Mouse (Mus musculus): ENCODE measurements around the gene Gm49321. TPM values are rescaled to one million over a fixed set of nuclear protein-coding genes. Genes with fewer than 3 reads are reported as not detected.
A peak's percentile ranks its signal among the peaks of the same experiment; 100 is the strongest.

Gene Gm49321
- polyA plus RNA-seq, 1 experiment from 2014 or later: 26.7 TPM

- no peak overlapping the region for H3K4me2 ChIP-seq (replicated peaks)
- H3K36me3 ChIP-seq: peaks cover 26% of the 10 kb centered on the region
- no peaks in the 10 kb centered on the region for H3K9me3 ChIP-seq
- H3K27me3 ChIP-seq: no peaks in the 10 kb centered on the region
- no peak overlapping the region for H3K9ac ChIP-seq (replicated peaks)
- no peaks in the 10 kb centered on the region for H3K4me1 ChIP-seq (replicated peaks)
- WGBS: 86% methylated on average over 4 of the region's 4 CpGs
- H3K4me3 ChIP-seq (replicated peaks): no peak overlapping the region
- no peak for ATAC-seq
- no peak overlapping the region for H3K27ac ChIP-seq
Observed at GRCm38 (mm10) chr12:73988393-73989008, 51.0 kb downstream of the Gm49321 start.

GRCm38 (mm10) chr12:73989594-73989993 is 52.1 kb downstream of the Gm49321 start:
- Histone ChIP-seq H3K4me1 (replicated peaks) (no peaks in the 10 kb centered on the region), H3K4me3 (replicated peaks) (no peak overlapping the region), H3K27me3 (no peaks in the 10 kb centered on the region), H3K36me3 (peaks cover 19% of the 10 kb centered on the region), H3K9ac (replicated peaks) (no peak overlapping the region), H3K27ac (no peak overlapping the region), H3K4me2 (replicated peaks) (no peak overlapping the region), H3K9me3 (no peaks in the 10 kb centered on the region)
- no peak for ATAC-seq

GRCm38 (mm10) chr12:73996906-73997296 is 59.4 kb downstream of the Gm49321 start:
- peak overlapping the region; percentile 86 for H3K9ac ChIP-seq (replicated peaks)
- ATAC-seq: peak; percentile 12; the same call in 1 of the 2 replicates
- 50% methylated on average over 12 of the region's 12 CpGs for WGBS
- peaks cover 5% of the 10 kb centered on the region for H3K27me3 ChIP-seq
- H3K4me3 ChIP-seq (replicated peaks): peak overlapping the region; percentile 65
- H3K4me1 ChIP-seq (replicated peaks): peaks cover 15% of the 10 kb centered on the region; the same call in 1 of the 2 replicates
- H3K4me2 ChIP-seq (replicated peaks): peak overlapping the region; percentile 81
- H3K27ac ChIP-seq: peak overlapping the region; percentile 77
- no peaks in the 10 kb centered on the region for H3K9me3 ChIP-seq
- H3K36me3 ChIP-seq: no peaks in the 10 kb centered on the region

- Histone ChIP-seq H3K27ac (peak within 1 kb of the TSS; percentile 77), H3K9me3 (no peaks in the 10 kb centered on the region), H3K4me3 (replicated peaks) (peak within 1 kb of the TSS; percentile 65), H3K4me2 (replicated peaks) (peak within 1 kb of the TSS; percentile 81), H3K9ac (replicated peaks) (peak within 1 kb of the TSS; percentile 86), H3K36me3 (no peaks in the 10 kb centered on the region), H3K27me3 (peaks cover 5% of the 10 kb centered on the region), H3K4me1 (replicated peaks) (peaks cover 15% of the 10 kb centered on the region; the same call in 1 of the 2 replicates)
- peak; percentile 87 for ATAC-seq
- under 1% methylated on average over 56 of the region's 67 CpGs for WGBS
Observed at GRCm38 (mm10) chr12:73997297-73998127, 60.1 kb downstream of the Gm49321 start, which contains the start of gene Syt16. TSS of gene Syt16 (plus strand) at chr12:73997661.

- Histone ChIP-seq H3K9ac (replicated peaks) (peak overlapping the region; percentile 86), H3K36me3 (no peaks in the 10 kb centered on the region), H3K4me3 (replicated peaks) (peak overlapping the region; percentile 65), H3K4me2 (replicated peaks) (peak overlapping the region; percentile 81), H3K9me3 (no peaks in the 10 kb centered on the region), H3K27me3 (peaks cover 5% of the 10 kb centered on the region), H3K27ac (0 out of 2 replicates have a peak overlapping the region, but pooled peaks have one; percentile 77), H3K4me1 (replicated peaks) (peaks cover 15% of the 10 kb centered on the region; the same call in 1 of the 2 replicates)
- WGBS: 32% methylated on average over 5 of the region's 5 CpGs
- peak; percentile 62 for ATAC-seq
Observed at GRCm38 (mm10) chr12:73998128-73998456, 60.6 kb downstream of the Gm49321 start.

- no peak overlapping the region for H3K4me3 ChIP-seq (replicated peaks)
- 92% methylated on average over 9 of the region's 9 CpGs for WGBS
- peaks cover 10% of the 10 kb centered on the region; the same call in 1 of the 2 replicates for H3K4me1 ChIP-seq (replicated peaks)
- no peak overlapping the region for H3K9ac ChIP-seq (replicated peaks)
- H3K27ac ChIP-seq: no peak overlapping the region
- ATAC-seq: no peak
- H3K4me2 ChIP-seq (replicated peaks): no peak overlapping the region
- H3K9me3 ChIP-seq: no peaks in the 10 kb centered on the region
- H3K36me3 ChIP-seq: no peaks in the 10 kb centered on the region
- peaks cover 5% of the 10 kb centered on the region; the same call in 1 of the 2 replicates for H3K27me3 ChIP-seq
Observed at GRCm38 (mm10) chr12:74002449-74002848, 65.0 kb downstream of the Gm49321 start.

- H3K4me3 ChIP-seq (replicated peaks): no peak overlapping the region
- H3K27me3 ChIP-seq: no peaks in the 10 kb centered on the region
- 26% methylated on average over 8 of the region's 8 CpGs for WGBS
- H3K27ac ChIP-seq: no peak overlapping the region
- peak; percentile 68 for ATAC-seq
- H3K36me3 ChIP-seq: no peaks in the 10 kb centered on the region
- H3K4me2 ChIP-seq (replicated peaks): no peak overlapping the region
- H3K4me1 ChIP-seq (replicated peaks): peaks cover 4% of the 10 kb centered on the region; the same call in 1 of the 2 replicates
- no peak overlapping the region for H3K9ac ChIP-seq (replicated peaks)
- H3K9me3 ChIP-seq: no peaks in the 10 kb centered on the region
Observed at GRCm38 (mm10) chr12:74009448-74009911, 72.0 kb downstream of the Gm49321 start.

- peaks cover 4% of the 10 kb centered on the region; the same call in 1 of the 2 replicates for H3K4me1 ChIP-seq (replicated peaks)
- H3K9ac ChIP-seq (replicated peaks): no peak overlapping the region
- ATAC-seq: peak; percentile 79
- H3K36me3 ChIP-seq: no peaks in the 10 kb centered on the region
- no peaks in the 10 kb centered on the region for H3K9me3 ChIP-seq
- H3K4me2 ChIP-seq (replicated peaks): no peak overlapping the region
- under 1% methylated on average over 6 of the region's 6 CpGs for WGBS
- H3K4me3 ChIP-seq (replicated peaks): no peak overlapping the region
- H3K27ac ChIP-seq: no peak overlapping the region
- no peaks in the 10 kb centered on the region for H3K27me3 ChIP-seq
Observed at GRCm38 (mm10) chr12:74013739-74014138, 76.3 kb downstream of the Gm49321 start.

GRCm38 (mm10) chr12:74014739-74015270 is 77.4 kb downstream of the Gm49321 start:
- no peak overlapping the region for H3K4me3 ChIP-seq (replicated peaks)
- no peak overlapping the region for H3K9ac ChIP-seq (replicated peaks)
- H3K4me2 ChIP-seq (replicated peaks): no peak overlapping the region
- no peak overlapping the region for H3K27ac ChIP-seq
- 58% methylated on average over 7 of the region's 7 CpGs for WGBS
- H3K4me1 ChIP-seq (replicated peaks): peaks cover 4% of the 10 kb centered on the region; the same call in 1 of the 2 replicates
- ATAC-seq: no peak
- H3K27me3 ChIP-seq: no peaks in the 10 kb centered on the region
- no peaks in the 10 kb centered on the region for H3K36me3 ChIP-seq
- H3K9me3 ChIP-seq: no peaks in the 10 kb centered on the region

- Histone ChIP-seq H3K9me3 (no peaks in the 10 kb centered on the region), H3K36me3 (no peaks in the 10 kb centered on the region), H3K4me2 (replicated peaks) (no peak overlapping the region), H3K27me3 (no peaks in the 10 kb centered on the region), H3K4me3 (replicated peaks) (no peak overlapping the region), H3K4me1 (replicated peaks) (peaks cover 4% of the 10 kb centered on the region; the same call in 1 of the 2 replicates), H3K9ac (replicated peaks) (no peak overlapping the region), H3K27ac (no peak overlapping the region)
- no peak for ATAC-seq
- WGBS: 85% methylated on average over 5 of the region's 5 CpGs
Observed at GRCm38 (mm10) chr12:74015491-74015890, 78.0 kb downstream of the Gm49321 start.
